Mouse (Mus musculus): Measurements from ENCODE around the gene Fam72a.

DNA sequence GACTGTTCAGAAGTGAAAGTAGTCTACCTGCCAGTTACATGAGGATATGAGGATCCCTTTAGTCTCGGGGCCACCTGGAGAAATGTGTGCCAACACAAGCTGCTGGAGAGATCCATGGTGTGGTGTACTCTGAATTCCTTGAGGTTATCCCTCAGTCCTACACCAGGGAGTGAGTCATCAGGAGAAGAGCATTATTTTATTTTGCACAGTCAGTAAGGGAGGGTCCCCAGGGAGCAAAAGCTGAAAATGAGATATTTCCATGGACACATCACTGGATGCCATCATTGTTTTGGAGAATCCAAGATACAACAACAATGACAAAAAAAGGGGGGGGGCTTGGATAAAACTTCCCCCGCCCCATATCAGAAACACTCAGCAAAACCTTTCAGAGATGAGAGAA lies 24.3 kb downstream of the Fam72a start:
- TF ChIP-seq CTCF (IDR thresholded peaks at IDR 0.05; ENCODE audit: low read depth), result no peak
- TF ChIP-seq EP300 (IDR thresholded peaks at IDR 0.05; ENCODE audit: low read depth), result no peak
